Mouse (Mus musculus): Measurements from ENCODE around the gene Ccnf.

GRCm38 (mm10) chr17:24243311-24243969 is 7.8 kb downstream of the Ccnf start:
- TF ChIP-seq CTCF (conservative IDR thresholded peaks at IDR 0.05; ENCODE audit: low read length) (peak; percentile 41), POU5F1 (IDR thresholded peaks at IDR 0.05; ENCODE audit: borderline replicate concordance, low read length) (no peak)
